Mouse (Mus musculus) limb, embryonic 14.5 days (tissue): Measurements from ENCODE around the gene Stx18. TPM values are rescaled to one million over a fixed set of nuclear protein-coding genes. Genes with fewer than 3 reads are reported as not detected.

Source experiments
- ATAC-seq: fragments of 200-750 bp; cut with Nextera tagmentation; 2 replicates; pipeline ENCODE4 v1.8.0; 2017; ENCODE audit warnings: low read depth, moderate number of reproducible peaks, moderate TSS enrichment; ENCODE audit not compliant: low FRiP score
- DNase-seq: peaks from one replicate; pipeline ENCODE4 v3.0.0-alpha.2; 2015; ENCODE audit warnings: low spot score
- H3K27ac ChIP-seq: fragments of 300-500 bp; sonication (generic); replicated peaks from 2 replicates; pipeline ENCODE4 v1.5.1; 2014; ENCODE audit warnings: low read depth, mild to moderate bottlenecking, low read length, moderate library complexity, mixed read lengths
- H3K27me3 ChIP-seq: fragments of 300-500 bp; sonication (generic); 2 replicates; pipeline ENCODE4 v1.6.1; 2014; ENCODE audit warnings: low read length, mixed read lengths; ENCODE audit not compliant: control insufficient read depth, insufficient read depth
- H3K36me3 ChIP-seq: fragments of 300-500 bp; sonication (generic); 2 replicates; pipeline ENCODE4 v1.6.1; 2014; ENCODE audit warnings: mild to moderate bottlenecking, low read length, moderate library complexity, mixed read lengths; ENCODE audit not compliant: control insufficient read depth, insufficient read depth
- H3K4me1 ChIP-seq: fragments of 300-500 bp; sonication (generic); 2 replicates; pipeline ENCODE4 v1.6.1; 2014; ENCODE audit warnings: antibody characterized with exemption, low read length, mixed read lengths; ENCODE audit not compliant: control insufficient read depth, insufficient read depth
- H3K4me2 ChIP-seq: fragments of 300-500 bp; sonication (generic); replicated peaks from 2 replicates; pipeline ENCODE4 v1.6.1; 2014; ENCODE audit warnings: low read depth, mild to moderate bottlenecking, low read length, moderate library complexity; ENCODE audit not compliant: severe bottlenecking
- H3K4me3 ChIP-seq: fragments of 300-500 bp; sonication (generic); replicated peaks from 2 replicates; pipeline ENCODE4 v1.5.1; 2014; ENCODE audit warnings: low read length
- H3K9ac ChIP-seq: fragments of 300-500 bp; sonication (generic); 2 replicates; pipeline ENCODE4 v1.6.1; 2014; ENCODE audit warnings: mild to moderate bottlenecking, low read depth, low read length, moderate library complexity; ENCODE audit not compliant: severe bottlenecking
- H3K9me3 ChIP-seq: fragments of 300-500 bp; sonication (generic); 2 replicates; pipeline ENCODE4 v1.6.1; 2016; ENCODE audit warnings: low read length; ENCODE audit not compliant: control insufficient read depth
- POLR2A ChIP-seq: fragments of 200-500 bp; IDR thresholded peaks from 2 replicates; pipeline ENCODE4 v1.8.0; 2012; ENCODE audit warnings: inconsistent platforms, mild to moderate bottlenecking, moderate library complexity, borderline replicate concordance; ENCODE audit not compliant: insufficient read depth, insufficient read length; ENCODE audit errors: extremely low read depth
- whole genome bisulfite sequencing: fragments of 180-500 bp; shearing (Covaris S2); extraction: QIAGEN DNeasy Blood & Tissue Kit; methylation state at CpG from one replicate; pipeline ENCODE4 v1.1.7; 2014; 5-methylcytosine and 5-hydroxymethylcytosine counted together
- polyA plus RNA-seq, 2 experiments: library from polyadenylated mRNA; depleted of rRNA in 1 of 2; stranded (reverse) in 1 of 2; unstranded in 1 of 2; fragments of >200 nt; fragmentation: Nextera tagmentation in 1 of 2; extraction: Ambion mirVana in 1 of 2; gene quantifications; 2 replicates each; pipeline versions ENCODE4 v1.2.1 to v1.2.3; 2012 to 2014

Gene Stx18
- polyA plus RNA-seq, 2 experiments: 43.1 to 52.3 TPM

- H3K9ac ChIP-seq: no peak overlapping the region
- H3K4me2 ChIP-seq: no peak overlapping the region
- H3K9me3 ChIP-seq: no peaks in the 10 kb centered on the region
- DNase-seq (peak; percentile 60), ATAC-seq (0 out of 2 replicates have a peak, but pooled peaks have one; percentile 23)
- no peak overlapping the region for H3K27ac ChIP-seq
- no peaks in the 10 kb centered on the region for H3K36me3 ChIP-seq
- no peak overlapping the region for H3K4me3 ChIP-seq
- 11% methylated on average over 5 of the region's 5 CpGs for WGBS
- TF ChIP-seq POLR2A: no peak
- no peaks in the 10 kb centered on the region for H3K27me3 ChIP-seq
- H3K4me1 ChIP-seq: peaks cover 35% of the 10 kb centered on the region
These were observed 24.2 kb downstream of the Stx18 start for GRCm38 (mm10) chr5:38062709-38063108.

GRCm38 (mm10) chr5:38063339-38063738, 24.8 kb downstream of the Stx18 start:
- TF ChIP-seq POLR2A: no peak
- no peak overlapping the region for H3K27ac ChIP-seq
- H3K4me3 ChIP-seq: no peak overlapping the region
- no peak for DNase-seq
- H3K4me1 ChIP-seq: peaks cover 35% of the 10 kb centered on the region
- no peak for ATAC-seq
- H3K27me3 ChIP-seq: no peaks in the 10 kb centered on the region
- H3K9me3 ChIP-seq: no peaks in the 10 kb centered on the region
- no peak overlapping the region for H3K4me2 ChIP-seq
- H3K9ac ChIP-seq: no peak overlapping the region
- H3K36me3 ChIP-seq: no peaks in the 10 kb centered on the region
- 33% methylated on average over 5 of the region's 5 CpGs for WGBS

- 70% methylated on average over 4 of the region's 4 CpGs for WGBS
- Histone ChIP-seq H3K36me3 (no peaks in the 10 kb centered on the region), H3K4me3 (no peak overlapping the region), H3K27me3 (no peaks in the 10 kb centered on the region), H3K4me2 (no peak overlapping the region), H3K9ac (no peak overlapping the region), H3K9me3 (no peaks in the 10 kb centered on the region), H3K27ac (no peak overlapping the region), H3K4me1 (peaks cover 35% of the 10 kb centered on the region)
- no peak for DNase-seq
- ATAC-seq: no peak
- TF ChIP-seq POLR2A: no peak
These were observed 25.6 kb downstream of the Stx18 start for GRCm38 (mm10) chr5:38064043-38064575.

DNA sequence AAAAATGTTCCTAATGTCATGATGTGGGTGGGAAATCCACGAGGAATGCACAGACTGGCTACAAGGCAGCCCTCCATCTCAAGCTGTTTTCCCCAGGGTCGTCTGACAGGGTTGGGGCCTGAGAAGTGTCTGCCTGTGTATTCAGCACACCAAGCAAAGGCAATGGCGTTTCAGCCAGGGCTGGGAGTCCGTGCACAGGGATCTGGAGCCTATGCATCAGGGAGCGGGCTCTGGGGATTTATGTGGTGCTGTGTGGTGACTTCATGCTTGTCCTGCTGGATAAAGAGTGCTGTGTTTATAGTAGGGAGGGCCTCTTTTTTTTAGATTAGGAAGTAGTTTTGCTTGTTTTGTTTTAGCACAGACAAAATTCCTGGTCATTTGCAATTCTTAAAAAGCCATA, 26.2 kb downstream of the Stx18 start:
- Histone ChIP-seq H3K36me3 (no peaks in the 10 kb centered on the region), H3K4me1 (peaks cover 35% of the 10 kb centered on the region), H3K9ac (no peak overlapping the region), H3K27me3 (no peaks in the 10 kb centered on the region), H3K4me2 (no peak overlapping the region), H3K4me3 (no peak overlapping the region), H3K9me3 (no peaks in the 10 kb centered on the region), H3K27ac (no peak overlapping the region)
- TF ChIP-seq POLR2A: no peak
- ATAC-seq (no peak), DNase-seq (no peak)
- WGBS: 25% methylated on average over 5 of the region's 5 CpGs

DNA sequence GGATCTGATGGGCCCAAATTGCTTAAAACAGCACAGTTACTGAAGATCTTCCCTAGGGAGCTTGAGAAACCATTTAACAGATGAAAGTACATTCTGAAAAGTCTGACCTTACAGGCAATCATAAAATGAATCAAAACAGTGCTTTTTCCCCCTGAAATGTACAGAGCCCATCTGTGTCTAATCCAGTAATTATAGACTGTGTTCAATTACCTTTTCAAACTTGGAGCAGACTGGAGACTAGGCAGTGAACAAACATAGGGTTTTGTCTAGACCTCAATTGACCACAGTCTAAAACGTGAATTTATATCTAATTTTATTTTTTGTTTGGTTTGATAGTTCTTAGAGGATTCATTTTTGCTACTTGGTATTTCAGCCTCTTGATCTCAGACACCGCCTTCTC, 26.9 kb downstream of the Stx18 start:
- no peak overlapping the region for H3K27ac ChIP-seq
- H3K9ac ChIP-seq: no peak overlapping the region
- H3K4me1 ChIP-seq: peaks cover 35% of the 10 kb centered on the region
- no peak for ATAC-seq
- no peak overlapping the region for H3K4me2 ChIP-seq
- no peak for DNase-seq
- H3K4me3 ChIP-seq: no peak overlapping the region
- no peaks in the 10 kb centered on the region for H3K27me3 ChIP-seq
- WGBS: 37% methylated on average over 2 of the region's 2 CpGs
- no peaks in the 10 kb centered on the region for H3K9me3 ChIP-seq
- H3K36me3 ChIP-seq: no peaks in the 10 kb centered on the region
- no peak for TF ChIP-seq POLR2A

GRCm38 (mm10) chr5:38066606-38067005, 28.1 kb downstream of the Stx18 start:
- ATAC-seq: no peak
- Histone ChIP-seq H3K27ac (no peak overlapping the region), H3K4me3 (no peak overlapping the region), H3K27me3 (no peaks in the 10 kb centered on the region), H3K4me1 (peaks cover 31% of the 10 kb centered on the region), H3K4me2 (no peak overlapping the region), H3K36me3 (no peaks in the 10 kb centered on the region), H3K9ac (no peak overlapping the region), H3K9me3 (no peaks in the 10 kb centered on the region)
- no peak for TF ChIP-seq POLR2A
- WGBS: 100% methylated on average over 1 of the region's 1 CpGs
- no peak for DNase-seq
